Mouse (Mus musculus) heart, embryonic 14.5 days (tissue): ENCODE data around the gene Abat. TPM values are rescaled to one million over a fixed set of nuclear protein-coding genes. Genes with fewer than 3 reads are reported as not detected.

Source experiments
- ATAC-seq: fragments of 200-750 bp; cut with Nextera tagmentation; 2 replicates; pipeline ENCODE4 v1.8.0; 2017; ENCODE audit warnings: low read depth, moderate TSS enrichment; ENCODE audit not compliant: insufficient number of reproducible peaks, insufficient read depth, low FRiP score
- H3K27ac ChIP-seq, 2 experiments: fragments of 200-500 bp in 1 of 2; fragments of 300-500 bp in 1 of 2; sonication (generic) in 1 of 2; replicated peaks in 1 of 2; 2 replicates each; pipeline ENCODE4 v1.5.1; 2012 to 2014; ENCODE audit warnings: low read depth in 2 of 2, low read length in 2 of 2, control low read depth in 1 of 2, mild to moderate bottlenecking in 1 of 2, mixed read lengths in 1 of 2; ENCODE audit not compliant: control insufficient read depth in 1 of 2, insufficient read depth in 1 of 2
- H3K27me3 ChIP-seq: fragments of 300-500 bp; sonication (generic); 2 replicates; pipeline ENCODE4 v1.6.1; 2014; ENCODE audit warnings: mild to moderate bottlenecking, low read length, control low read depth; ENCODE audit not compliant: control insufficient read depth, insufficient read depth
- H3K36me3 ChIP-seq: fragments of 300-500 bp; sonication (generic); 2 replicates; pipeline ENCODE4 v1.6.1; 2014; ENCODE audit warnings: mild to moderate bottlenecking, control low read depth, low read length, mixed read lengths; ENCODE audit not compliant: control insufficient read depth, insufficient read depth
- H3K4me1 ChIP-seq, 2 experiments: fragments of 200-500 bp in 1 of 2; fragments of 300-500 bp in 1 of 2; sonication (generic) in 1 of 2; 2 replicates each; pipeline ENCODE4 v1.6.1; 2012 to 2014; ENCODE audit warnings: low read length in 2 of 2, control low read depth in 1 of 2, mixed read lengths in 1 of 2; ENCODE audit not compliant: control insufficient read depth in 2 of 2, insufficient read depth in 2 of 2
- H3K4me2 ChIP-seq: fragments of 300-500 bp; sonication (generic); 2 replicates; pipeline ENCODE4 v1.6.1; 2014; ENCODE audit warnings: mild to moderate bottlenecking, low read length
- H3K4me3 ChIP-seq, 2 experiments: fragments of 200-500 bp in 1 of 2; fragments of 300-500 bp in 1 of 2; sonication (generic) in 1 of 2; 2 replicates each; pipeline ENCODE4 v1.5.1; 2012 to 2014; ENCODE audit warnings: low read length in 2 of 2, mild to moderate bottlenecking in 2 of 2, control low read depth in 1 of 2, low read depth in 1 of 2, moderate library complexity in 1 of 2; ENCODE audit not compliant: control insufficient read depth in 1 of 2, insufficient read depth in 1 of 2
- H3K9ac ChIP-seq: fragments of 300-500 bp; sonication (generic); 2 replicates; pipeline ENCODE4 v1.6.1; 2014; ENCODE audit warnings: mild to moderate bottlenecking, low read length
- H3K9me3 ChIP-seq: fragments of 300-500 bp; sonication (generic); 2 replicates; pipeline ENCODE4 v1.6.1; 2016; ENCODE audit warnings: low read length, control low read depth; ENCODE audit not compliant: control insufficient read depth
- WGBS: fragments of 180-500 bp; shearing (Covaris S2); extraction: QIAGEN DNeasy Blood & Tissue Kit; methylation state at CpG from one replicate; pipeline ENCODE4 v1.1.7; 2014; 5-methylcytosine and 5-hydroxymethylcytosine counted together
- polyA plus RNA-seq: library from polyadenylated mRNA; unstranded; fragments of >200 nt; fragmentation: Nextera tagmentation; extraction: Ambion mirVana; gene quantifications from 2 replicates; pipeline ENCODE4 v1.2.1, GENCODE M21; 2014

Gene Abat
- polyA plus RNA-seq, 1 experiment from 2014 or later = 27.6 TPM

DNA sequence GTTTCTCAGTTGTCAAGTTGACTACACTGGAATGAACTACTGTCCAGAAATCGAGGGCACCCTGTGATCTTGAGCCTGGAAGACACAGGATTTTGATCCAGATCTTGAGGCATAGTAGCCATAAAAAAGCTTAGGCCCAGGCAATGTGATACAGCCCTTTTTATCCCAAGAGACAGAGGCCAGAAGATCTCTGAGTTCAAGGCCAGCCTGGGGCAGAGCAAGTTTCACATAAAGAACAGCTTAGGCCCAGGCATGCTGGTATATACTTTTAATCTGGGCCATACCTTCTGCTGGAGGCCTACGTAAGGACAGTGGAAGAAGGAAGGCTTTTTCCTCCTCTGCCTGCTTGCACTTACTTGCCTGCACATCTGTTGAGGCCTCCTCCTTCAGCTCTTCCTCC, 51.6 kb downstream of the Abat start:
- Histone ChIP-seq H3K4me3 (no peak overlapping the region), H3K9me3 (peaks cover 4% of the 10 kb centered on the region), H3K9ac (no peak overlapping the region), H3K27me3 (no peaks in the 10 kb centered on the region), H3K27ac (no peak overlapping the region), H3K4me1 (peaks cover 0 to 4% of the 10 kb centered on the region in 2 experiments; a peak in 2 of 4 replicates), H3K4me2 (no peak overlapping the region), H3K36me3 (no peaks in the 10 kb centered on the region)
- 80% methylated on average over 2 of the region's 2 CpGs for WGBS
- ATAC-seq = no peak

- H3K4me2 ChIP-seq = no peak overlapping the region
- WGBS = 80% methylated on average over 2 of the region's 2 CpGs
- H3K4me1 ChIP-seq = peaks cover 6% of the 10 kb centered on the region in 2 experiments; a peak in 3 of 4 replicates
- H3K36me3 ChIP-seq = no peaks in the 10 kb centered on the region
- no peak overlapping the region for H3K27ac ChIP-seq
- no peak overlapping the region for H3K4me3 ChIP-seq
- no peak overlapping the region for H3K9ac ChIP-seq
- no peak for ATAC-seq
- no peaks in the 10 kb centered on the region for H3K9me3 ChIP-seq
- no peaks in the 10 kb centered on the region for H3K27me3 ChIP-seq
Observed at GRCm38 (mm10) chr16:8565539-8565938, 52.3 kb downstream of the Abat start.

DNA sequence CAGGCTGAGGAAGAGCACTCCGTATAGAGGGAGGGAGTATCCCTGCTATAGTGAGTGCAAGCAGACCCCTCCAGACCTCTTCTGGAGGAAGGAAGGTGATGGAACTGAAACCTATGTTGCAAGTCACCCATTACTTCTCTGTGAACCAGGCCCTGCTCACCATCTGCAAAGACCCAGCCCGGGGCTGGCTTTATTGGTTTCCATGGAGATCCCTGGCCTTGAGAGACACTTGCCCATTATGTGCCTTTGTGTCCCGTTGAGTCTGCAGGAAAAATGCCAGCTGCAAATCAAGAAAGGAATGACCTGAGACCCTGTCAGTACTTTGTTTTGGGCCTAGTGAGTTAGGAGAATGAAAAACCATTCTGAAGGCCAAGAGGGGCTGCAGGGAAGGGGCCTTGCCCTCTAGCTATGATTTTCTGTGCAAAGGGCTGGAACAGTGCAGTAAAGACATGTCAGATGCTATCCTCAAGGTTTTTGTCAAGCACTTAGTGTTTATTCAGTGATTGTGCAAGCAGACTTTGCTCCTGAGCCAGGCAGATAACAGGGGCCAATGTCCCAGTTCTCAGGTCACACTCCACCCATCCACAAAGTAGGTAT, 53.0 kb downstream of the Abat start:
- WGBS = 56% methylated on average over 3 of the region's 3 CpGs
- no peak for ATAC-seq

GRCm38 (mm10) chr16:8568881-8569280, 55.7 kb downstream of the Abat start:
- H3K27ac ChIP-seq = no peak overlapping the region
- ATAC-seq = no peak
- H3K36me3 ChIP-seq = 0 out of 2 replicates have a peak, but pooled peaks cover 10% of the 10 kb centered on the region
- H3K4me3 ChIP-seq = no peak overlapping the region
- no peak overlapping the region for H3K9ac ChIP-seq
- WGBS = 45% methylated on average over 7 of the region's 7 CpGs
- no peaks in the 10 kb centered on the region for H3K9me3 ChIP-seq
- no peaks in the 10 kb centered on the region for H3K27me3 ChIP-seq
- H3K4me1 ChIP-seq = peaks cover 6% of the 10 kb centered on the region in 2 experiments; a peak in 3 of 4 replicates
- no peak overlapping the region for H3K4me2 ChIP-seq

More for the DNA sequence above, 53.0 kb downstream of the Abat start:
- Histone ChIP-seq H3K27ac (no peak overlapping the region), H3K9me3 (no peaks in the 10 kb centered on the region), H3K9ac (no peak overlapping the region), H3K27me3 (no peaks in the 10 kb centered on the region), H3K36me3 (no peaks in the 10 kb centered on the region), H3K4me3 (no peak overlapping the region), H3K4me1 (peaks cover 6% of the 10 kb centered on the region in 2 experiments; a peak in 3 of 4 replicates), H3K4me2 (no peak overlapping the region)

- Histone ChIP-seq H3K36me3 (peaks cover 21% of the 10 kb centered on the region; the same call in 1 of the 2 replicates), H3K9me3 (no peaks in the 10 kb centered on the region), H3K4me3 (no peak overlapping the region), H3K9ac (no peak overlapping the region), H3K27ac (no peak overlapping the region), H3K4me2 (no peak overlapping the region), H3K27me3 (no peaks in the 10 kb centered on the region), H3K4me1 (peaks cover 6% of the 10 kb centered on the region in 2 experiments; a peak in 3 of 4 replicates)
- ATAC-seq = no peak
- WGBS = 56% methylated on average over 12 of the region's 12 CpGs
Observed at GRCm38 (mm10) chr16:8570336-8570735, 57.1 kb downstream of the Abat start.

GRCm38 (mm10) chr16:8570901-8571615, 57.8 kb downstream of the Abat start:
- H3K27me3 ChIP-seq = no peaks in the 10 kb centered on the region
- H3K9ac ChIP-seq = no peak overlapping the region
- no peaks in the 10 kb centered on the region for H3K9me3 ChIP-seq
- 77% methylated on average over 11 of the region's 11 CpGs for WGBS
- no peak overlapping the region for H3K27ac ChIP-seq
- no peak overlapping the region for H3K4me2 ChIP-seq
- no peak overlapping the region for H3K4me3 ChIP-seq
- peaks cover 21% of the 10 kb centered on the region; the same call in 1 of the 2 replicates for H3K36me3 ChIP-seq
- ATAC-seq = no peak
- peaks cover 6% of the 10 kb centered on the region in 2 experiments; a peak in 3 of 4 replicates for H3K4me1 ChIP-seq

DNA sequence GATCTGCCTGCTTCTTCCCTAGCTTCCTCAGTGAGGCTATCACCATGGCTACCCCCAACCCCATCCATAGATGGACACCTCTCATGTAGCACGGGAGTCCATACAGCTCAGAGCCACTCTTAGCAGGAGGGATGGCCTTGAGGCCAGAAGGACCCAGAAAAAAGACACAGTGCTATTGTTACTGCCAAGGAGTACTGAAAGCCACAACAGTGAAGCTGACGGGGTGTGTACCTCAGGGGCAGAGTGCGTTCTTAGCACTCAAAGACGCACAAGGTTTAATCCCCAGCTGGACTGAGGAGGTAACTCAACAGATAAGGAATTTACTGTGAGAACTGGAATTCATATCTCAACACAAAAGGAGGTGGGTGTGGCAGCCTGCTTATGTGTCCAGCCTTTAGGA, 59.8 kb downstream of the Abat start:
- Histone ChIP-seq H3K4me2 (no peak overlapping the region), H3K4me3 (no peak overlapping the region), H3K9me3 (no peaks in the 10 kb centered on the region), H3K27me3 (no peaks in the 10 kb centered on the region), H3K9ac (no peak overlapping the region), H3K36me3 (peaks cover 25% of the 10 kb centered on the region; the same call in 1 of the 2 replicates), H3K4me1 (peaks cover 6% of the 10 kb centered on the region in 2 experiments; a peak in 3 of 4 replicates), H3K27ac (no peak overlapping the region)
- no peak for ATAC-seq
- 75% methylated on average over 4 of the region's 4 CpGs for WGBS
